Mouse (Mus musculus) natural killer cell, adult 2 months (primary cell): Measurements from ENCODE around the gene Pmm1.
"Not testable (repeated sequence)": the region's sequence is repeated elsewhere in the genome, so short reads cannot be mapped to it uniquely, and the experiment has no call there.

ENCODE experiments used
- DNase-seq, 2 experiments: peaks; one replicate each; pipeline ENCODE4 v3.0.0; 2022; ENCODE audit warnings: low spot score in 2 of 2

The Pmm1 gene

DNA sequence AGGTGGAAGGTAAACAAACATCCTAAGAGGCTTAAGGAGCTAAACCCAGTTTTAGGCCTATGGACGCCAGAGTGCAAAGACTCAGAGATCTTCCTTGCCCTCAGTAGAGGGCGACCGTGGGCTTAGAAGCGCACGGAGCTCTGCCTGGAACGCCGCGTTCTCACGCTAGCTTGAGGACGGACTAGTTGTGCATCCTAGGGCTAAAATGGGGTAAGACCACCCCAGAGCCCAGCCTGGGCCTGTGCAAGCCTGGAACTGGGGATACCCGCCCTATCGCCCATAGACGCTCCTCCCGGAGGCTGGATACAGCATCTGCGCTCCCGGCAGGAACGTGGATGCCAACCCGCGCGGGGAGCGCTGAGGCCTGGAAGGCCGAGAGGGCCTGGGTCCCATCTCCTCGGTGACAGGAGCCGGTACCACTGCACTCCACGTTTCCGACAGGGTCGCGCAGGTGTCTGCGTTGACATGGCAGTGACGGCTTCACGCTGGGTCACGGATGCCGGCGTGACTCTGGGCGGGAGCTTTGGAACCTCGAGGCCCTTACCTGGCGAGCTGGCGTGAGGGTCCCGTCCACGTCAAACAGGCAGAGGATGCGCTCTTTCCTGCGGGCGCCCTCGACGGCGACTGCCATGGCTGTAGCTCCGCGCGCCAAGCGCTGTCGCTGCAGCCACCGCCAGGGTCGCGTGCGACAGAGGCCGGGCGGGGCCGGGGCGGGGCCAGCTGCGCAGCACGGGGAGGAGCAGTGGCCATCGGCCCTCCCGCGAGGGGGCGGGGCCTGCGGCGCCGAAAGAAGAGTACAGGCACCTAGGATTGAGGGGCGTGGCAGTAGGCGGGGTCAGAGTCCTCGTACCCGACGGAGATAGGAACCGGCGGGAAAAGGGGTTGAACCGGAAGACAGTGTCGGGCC, at the start of gene Pmm1:
Gene Pmm1, minus strand, starts transcription at position 760 of the 907 bp plus-strand sequence.
- peak; percentile 97 to 99 for DNase-seq

DNA sequence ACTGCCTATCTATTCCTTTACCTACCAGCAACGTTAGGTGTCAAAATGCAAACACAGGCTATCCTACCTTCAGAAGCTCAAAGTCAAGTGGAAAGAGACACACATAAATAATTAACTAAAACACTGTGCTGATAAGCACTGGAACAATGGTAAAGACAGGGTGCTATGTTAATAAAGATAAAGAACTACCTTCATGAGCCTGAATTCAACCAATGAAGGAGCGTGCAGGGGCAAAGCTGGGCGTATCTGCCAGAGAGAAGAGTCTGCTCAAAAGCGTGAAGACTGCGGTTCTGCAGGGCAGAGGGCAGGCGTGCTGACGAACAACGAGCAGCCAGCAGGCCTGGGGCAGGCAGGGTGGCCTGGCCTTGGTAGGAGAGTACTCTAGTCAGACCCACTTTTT, 43.5 kb upstream of the Pmm1 start:
- no peak for DNase-seq

DNA sequence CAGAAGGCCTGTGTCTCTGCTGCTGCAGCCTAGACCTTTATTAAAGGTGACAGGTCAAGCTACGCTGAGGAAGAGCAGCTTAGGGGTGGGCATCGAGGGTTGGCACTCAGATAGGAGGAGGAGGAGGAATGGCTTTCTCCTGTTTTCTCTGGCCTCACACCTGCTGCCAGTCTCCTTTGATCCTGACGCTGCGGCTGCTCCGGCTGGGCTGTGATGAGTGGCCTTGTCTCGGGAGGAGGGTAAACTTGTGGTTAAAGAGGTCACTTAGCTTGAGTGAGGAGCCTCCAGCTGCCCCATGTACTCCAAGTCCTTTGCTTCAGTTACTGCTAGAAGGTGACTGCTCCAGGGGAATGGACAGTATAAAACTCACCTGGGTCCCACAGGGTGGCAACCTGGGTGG, 33.3 kb upstream of the Pmm1 start:
- DNase-seq, result no peak

DNA sequence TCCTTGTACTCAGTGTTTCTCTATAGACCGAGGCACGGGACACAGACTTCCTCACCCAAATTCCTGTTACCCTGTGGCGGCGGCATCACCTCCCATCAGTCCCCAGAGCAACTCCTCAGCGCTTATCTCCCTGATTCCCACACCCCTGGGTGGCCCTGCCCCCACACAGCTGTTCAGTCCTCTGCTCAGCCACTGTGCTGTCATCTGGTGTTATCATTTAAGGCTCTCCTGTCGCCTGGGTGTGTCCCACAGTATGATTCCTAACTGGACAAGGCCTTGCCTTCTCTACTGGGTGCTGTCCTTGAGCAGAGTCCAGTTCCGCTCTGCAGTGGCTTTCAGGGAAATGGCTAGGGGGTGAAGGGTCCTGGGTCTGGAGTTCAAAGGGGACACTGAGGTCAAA, 29.8 kb upstream of the Pmm1 start:
- no peak for DNase-seq

DNA sequence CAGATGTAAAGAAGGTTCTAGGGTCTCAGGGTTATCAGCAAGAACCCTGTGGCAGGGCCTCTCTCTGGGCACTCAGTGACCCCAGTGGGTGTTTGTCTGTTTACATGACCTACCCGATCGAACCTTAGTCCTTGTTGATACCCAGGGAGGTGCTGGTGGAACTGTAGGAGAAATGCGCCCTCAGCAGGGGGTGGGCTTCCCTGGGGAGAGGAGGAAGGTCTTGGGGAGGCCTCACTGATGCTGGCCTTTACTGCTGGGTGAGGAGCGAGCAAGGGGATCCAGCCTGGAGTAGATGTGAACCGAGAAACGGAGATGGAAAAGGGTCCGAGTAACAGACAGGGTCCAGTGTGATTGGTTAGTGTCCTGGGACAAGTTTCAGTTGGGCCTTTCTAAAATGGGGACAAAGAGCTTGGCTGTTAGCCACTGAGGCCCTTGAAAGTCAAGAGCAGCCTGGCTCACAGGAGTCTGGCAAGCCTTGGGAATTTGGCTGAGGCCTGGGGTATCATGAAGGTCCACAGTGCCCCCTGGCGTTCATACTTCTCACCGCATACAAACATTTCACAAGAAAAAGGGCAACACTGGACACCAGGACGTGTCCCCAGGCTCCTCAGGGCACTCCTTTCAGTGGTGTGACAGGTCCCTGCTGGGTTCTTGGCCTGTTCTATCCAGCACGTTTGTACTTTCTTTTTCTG, 28.8 kb upstream of the Pmm1 start:
- DNase-seq, result peak; percentile 43 to 64

DNA sequence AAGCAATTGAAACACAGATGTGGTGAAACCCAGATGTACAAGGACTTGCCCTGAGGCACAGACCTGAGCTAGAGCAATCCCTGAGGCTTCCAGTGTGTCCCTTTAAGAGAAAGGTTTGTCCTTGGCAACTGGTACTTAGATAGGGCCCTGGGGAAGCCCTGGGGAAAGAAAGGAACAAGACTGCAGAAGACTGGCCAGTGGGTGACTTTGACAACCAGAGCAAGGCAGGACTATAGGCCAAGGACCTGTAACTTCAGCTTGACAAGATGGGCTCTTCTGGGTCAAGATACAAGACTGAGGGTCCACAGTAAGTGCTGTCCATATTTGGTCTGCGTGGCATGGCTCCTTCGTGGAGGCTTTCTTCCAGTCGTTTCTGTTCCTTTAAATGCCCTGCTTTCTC, 26.9 kb upstream of the Pmm1 start, which contains the start of gene Xrcc6:
Gene Xrcc6, plus strand, starts transcription at position 190 of the 400 bp plus-strand sequence.
- no peak for DNase-seq

DNA sequence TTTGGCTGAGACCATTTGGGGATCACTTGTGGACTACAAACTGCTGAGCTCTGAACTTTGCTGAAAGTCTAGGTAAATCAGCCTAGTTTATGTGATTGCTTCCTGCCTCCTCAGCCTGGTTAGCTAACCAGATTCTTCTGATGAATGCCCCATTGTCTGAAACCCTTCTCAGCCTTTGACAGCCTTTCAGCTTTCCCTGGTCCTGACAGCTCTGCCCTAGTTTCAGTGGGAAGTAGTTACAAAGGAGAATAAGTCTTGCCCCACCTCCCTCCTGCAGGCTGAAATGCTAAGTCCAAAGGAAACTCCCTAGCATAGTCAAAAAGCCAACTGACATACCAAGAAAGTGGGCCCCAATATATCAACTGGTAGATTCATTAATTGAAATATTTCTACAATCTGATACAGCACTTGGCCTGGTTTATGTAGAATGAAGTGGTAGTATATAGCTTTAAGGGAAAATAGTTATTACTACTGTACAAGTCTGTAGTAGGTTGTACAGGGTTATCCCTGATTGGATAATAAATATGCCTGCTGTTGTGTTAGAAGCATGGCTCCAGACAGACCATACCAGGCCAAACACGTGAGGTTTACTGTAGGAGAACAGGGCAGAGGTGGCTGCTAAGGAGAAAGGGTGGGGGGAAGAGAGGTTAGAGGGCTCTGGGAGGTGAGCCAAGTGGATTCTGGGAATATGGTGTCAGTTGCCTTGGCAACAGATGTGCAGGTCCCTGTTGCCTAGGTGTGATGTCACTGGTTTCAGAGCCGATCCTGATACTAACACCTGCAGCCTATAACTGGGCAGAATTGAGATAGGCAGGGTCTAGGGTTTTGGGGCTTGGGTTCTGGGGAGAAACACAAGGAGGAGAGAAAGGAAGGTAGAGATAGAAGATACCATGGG, 24.8 kb upstream of the Pmm1 start:
- DNase-seq, result no peak

DNA sequence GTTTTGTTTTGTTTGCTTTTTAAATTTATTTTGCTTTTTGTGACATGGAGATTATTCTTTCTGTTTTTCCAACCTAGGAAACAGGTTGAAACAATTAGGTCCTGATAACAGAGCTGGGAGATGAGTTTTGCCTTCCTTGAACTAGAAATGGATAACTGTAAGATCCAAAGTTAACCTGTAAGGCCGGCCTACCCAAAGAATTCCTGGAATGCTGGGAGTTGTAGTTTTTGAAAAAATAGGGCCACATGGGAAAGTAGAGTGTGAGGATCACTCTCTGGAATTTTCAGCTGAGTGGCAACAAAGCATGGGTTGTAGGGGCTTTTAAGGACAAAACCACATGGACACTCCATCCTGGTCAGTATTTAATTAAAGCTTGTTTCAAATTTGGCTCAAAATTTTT, 21.4 kb upstream of the Pmm1 start:
- no peak for DNase-seq

DNA sequence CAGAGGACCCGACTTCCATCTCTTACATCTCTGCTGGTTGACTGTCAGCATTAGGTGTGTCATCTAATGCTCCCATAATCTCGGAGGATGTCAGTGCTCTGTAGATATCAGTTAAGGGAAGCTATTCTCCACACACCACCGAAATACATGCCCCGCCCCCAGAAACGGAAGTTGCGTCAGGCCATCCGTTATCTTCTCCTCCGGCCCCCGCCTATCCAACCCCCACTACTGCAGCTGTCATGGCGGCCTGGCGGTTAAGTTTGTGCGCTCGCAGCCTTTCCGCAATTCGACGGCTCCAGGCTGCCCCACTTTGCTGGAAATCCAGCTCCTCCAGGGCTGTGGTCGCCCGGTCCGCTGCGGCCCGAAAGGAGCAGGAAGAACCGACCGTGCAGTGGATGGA, 19.6 kb upstream of the Pmm1 start, which contains the start of gene 1700029P11Rik:
Gene 1700029P11Rik, plus strand, starts transcription at position 220 of the 400 bp plus-strand sequence.
- DNase-seq, result no peak

DNA sequence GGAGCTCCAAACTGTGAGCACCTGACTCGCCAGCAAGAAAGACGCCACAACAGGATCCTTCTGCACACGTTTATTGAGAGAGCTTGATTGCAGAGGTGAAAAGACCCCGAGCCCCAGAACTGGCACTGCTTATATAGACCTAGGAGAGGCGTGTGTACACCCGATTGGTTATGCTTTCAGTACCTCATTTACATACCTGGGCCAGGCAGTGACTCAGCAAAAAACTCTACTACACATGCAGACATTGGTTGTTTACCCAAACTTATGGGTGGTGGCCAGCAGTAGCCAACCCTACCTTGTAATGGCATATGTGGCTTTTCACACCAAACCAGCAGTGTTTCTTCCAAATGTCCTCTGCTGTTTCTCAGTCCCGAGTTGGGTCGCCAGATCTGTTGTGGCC, 14.4 kb upstream of the Pmm1 start:
- DNase-seq, result not testable (repeated sequence)

DNA sequence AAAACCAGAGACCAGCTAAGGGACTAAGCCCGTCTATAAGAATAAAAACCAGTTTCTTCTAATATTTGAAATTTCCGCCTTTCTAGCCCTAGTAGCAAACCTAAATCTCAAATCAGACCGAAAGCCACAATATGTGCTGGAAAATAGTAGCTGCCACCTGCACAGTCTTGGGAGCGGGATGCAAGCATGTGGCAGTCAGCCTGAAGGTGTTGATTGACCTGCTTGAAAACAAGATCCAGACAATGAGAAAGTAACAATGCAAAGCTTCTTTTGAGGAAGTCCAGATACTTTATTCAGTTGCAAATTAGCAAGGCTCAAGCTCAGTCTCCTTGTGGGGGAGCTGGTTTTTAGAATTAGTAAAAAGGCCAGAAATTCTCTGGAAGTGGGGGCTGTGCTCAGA, 9.8 kb upstream of the Pmm1 start:
- not testable (repeated sequence) for DNase-seq

DNA sequence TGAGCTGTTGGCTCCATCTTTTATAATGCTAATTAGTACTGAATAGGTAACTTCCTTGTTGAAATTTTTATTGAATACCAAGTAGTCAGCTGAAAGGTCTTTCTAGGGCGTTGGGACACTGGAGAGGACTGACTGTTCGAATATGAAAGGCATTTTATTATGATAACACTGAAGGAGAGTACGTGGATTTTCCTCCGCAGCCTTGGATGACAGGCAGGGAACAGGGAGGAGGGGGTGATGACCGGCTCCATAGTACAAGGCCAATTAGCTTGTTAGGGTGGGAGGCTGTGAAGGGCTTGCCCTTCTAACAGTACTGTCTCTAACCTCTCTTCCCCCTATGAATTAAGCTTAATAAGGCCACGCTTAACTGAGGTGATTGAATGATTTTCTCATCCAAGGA, 8.9 kb upstream of the Pmm1 start:
- not testable (repeated sequence) for DNase-seq

DNA sequence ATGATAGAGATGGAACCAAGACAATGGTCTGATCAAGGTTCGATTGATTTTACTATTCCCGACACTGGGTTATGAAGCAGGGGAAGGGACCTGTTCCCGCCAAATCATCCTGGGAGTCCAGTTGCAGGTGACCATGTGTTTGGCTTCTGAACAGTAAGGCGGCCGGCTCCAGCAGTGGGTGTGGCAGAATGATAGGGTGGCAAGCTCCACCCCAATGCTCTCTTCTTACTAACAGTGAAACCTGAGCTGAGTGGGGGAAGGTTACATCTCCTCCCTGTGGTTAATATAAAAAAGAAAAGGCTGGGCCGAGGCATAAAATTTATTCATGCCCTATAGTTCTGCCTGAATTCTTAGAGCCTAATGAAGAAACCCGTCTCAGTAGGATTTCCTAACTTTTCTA, 8.4 kb upstream of the Pmm1 start:
- no peak for DNase-seq

DNA sequence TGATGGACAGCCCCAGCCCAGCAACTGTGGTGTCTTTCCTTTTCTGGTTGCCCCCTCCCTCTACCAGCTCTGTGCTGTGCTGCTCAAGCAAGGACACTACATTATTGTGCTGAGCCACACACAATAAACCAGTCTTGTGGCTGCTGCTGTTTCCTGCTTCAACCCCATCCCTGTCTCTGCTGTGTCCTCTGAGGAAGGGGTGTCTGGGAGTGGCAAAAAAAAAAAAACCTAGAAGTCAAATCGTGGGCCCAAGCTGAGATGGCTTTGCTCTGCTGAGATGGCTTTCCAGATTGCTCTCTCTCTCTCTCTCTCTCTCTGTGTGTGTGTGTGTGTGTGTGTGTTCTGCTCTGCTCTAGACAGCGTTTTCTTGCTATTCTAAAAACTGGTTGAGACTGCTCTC, 7.7 kb upstream of the Pmm1 start:
- DNase-seq, result no peak

DNA sequence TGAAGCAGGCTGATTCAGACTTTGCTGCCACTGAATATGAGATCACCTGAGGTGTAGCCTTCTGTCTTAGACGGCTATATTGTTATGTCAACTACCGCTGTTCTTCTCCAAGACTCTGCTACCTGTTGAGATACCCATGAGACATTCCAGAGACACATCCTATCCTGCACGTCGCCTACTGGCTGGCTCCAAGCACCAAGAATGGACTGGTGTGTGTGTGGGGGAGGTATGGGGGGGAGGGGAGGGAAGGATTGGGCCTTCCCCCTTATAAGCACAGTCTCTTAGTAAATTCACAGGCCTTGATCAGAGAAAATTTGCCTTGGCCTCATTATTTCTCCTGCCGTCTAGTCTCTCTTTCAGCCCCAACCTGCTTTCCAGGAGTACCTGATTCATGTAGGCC, 7.1 kb upstream of the Pmm1 start:
- DNase-seq, result no peak

DNA sequence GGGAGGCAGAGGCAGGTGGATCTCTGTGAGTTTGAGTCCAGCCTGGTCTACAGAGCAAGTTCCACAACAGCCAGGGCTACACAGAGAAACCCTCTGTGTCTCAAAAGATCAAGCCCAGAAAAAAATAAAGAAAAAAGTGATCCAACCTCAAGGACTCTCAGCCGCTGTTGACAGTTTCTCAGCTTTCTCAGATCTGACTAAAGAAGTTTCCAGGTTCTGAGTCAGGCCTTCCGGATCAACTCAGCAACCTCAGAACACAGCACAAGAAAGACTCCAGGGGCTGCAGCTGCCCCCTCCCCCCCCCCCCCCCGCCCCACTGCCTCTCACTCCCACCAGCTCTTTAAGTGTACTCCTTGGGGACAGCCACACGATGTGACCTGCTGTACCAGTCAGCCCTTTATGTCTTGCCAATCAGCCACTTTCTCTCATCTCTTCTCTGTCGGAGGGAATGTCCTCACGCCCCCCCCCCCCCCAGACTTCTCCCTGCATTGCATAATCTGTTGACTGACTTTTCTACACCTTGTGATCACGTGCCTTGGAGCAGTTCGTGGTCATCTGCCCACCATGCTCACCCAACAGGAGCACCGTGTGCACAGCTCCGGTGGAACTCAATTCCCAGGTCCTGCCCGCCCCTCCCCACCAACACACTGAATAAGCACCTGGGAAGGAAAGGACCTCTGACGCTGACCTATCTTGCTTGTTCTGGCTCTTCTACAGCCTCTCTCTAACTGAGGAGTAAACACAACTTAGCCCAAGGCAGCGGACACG, 5.5 kb upstream of the Pmm1 start:
- DNase-seq, result no peak

DNA sequence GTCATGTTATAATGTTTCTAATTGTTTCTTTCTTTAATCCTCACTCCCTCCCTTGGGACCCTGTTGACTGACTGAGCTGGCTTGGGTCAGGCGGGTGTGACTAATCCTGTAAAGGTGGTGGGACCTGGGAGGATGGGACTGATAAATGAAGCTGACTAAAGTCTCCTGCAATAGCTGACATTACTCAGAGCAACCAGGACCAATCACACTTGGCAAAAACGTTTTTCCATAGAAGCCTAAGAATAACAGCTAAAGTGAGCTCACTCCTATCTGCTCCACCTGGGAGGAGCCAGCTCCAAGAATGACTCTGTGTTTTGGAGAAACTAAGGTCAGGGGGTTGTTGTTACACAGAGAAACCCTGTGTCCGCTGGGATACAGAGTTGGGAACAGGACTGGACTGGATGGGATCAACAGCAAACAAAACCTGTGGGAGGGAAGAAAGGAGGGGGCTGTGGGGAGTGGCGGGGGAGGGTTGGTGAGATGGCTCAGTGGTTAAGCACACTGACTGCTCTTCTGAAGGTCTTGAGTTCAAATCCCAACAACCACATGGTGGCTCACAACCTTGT, 4.3 kb upstream of the Pmm1 start:
- DNase-seq, result no peak

DNA sequence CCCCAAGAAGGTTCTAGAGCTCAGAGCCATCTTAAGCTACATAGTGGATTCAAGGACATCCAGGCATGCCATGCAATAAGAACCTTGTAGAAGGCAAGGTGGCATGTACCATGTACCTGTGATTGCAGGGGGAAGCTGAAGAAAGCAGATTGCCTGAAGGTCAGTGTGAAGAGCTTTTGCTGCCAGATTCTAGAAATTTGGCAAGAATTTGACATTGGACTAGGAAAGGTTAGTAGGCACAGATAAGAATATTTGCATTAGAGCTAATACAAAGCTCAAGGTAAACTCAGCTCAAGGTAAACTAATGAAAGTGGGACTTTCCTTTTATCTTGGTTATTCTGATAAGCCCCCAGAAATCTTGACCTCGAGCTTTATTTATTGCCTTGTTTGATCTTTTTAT, 3.5 kb upstream of the Pmm1 start:
- DNase-seq, result no peak

DNA sequence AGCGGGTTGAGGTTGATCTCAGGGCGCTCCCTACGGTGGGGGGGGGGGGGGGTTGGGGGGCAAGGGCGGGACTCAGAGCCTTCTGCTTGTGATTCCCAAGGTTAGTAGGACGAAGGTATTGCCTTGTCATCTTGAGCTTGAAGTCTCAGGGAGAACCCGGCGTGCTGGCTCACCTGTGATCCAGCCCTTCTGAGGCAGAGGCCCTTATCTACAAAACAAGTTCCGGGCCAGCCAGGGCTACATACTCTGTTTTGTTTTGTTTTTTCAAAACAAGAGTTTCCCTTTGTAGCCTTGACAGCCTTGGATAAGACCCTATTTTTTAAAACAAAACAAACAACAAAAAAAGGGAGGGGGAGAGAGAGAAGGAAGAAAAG, 335 bp upstream of the Pmm1 start:
- no peak for DNase-seq

DNA sequence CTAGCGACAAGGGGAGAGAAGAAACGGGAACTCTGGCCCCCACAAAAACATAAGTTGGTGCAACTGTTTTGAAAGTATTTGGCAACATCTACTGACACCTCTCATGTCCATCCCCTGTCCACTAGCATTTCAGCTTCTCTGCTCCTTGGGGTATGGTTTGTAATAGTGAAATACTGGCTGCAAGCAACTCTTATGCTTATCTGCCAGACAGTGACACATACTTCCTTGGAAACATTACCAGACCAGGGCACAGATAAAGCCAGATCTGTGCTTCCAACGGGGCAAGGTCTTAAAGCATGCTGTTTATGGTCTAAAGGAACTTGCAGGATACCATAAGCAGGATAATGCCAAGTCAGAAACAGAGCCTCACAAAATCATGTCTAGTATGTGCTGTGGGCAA, 1.8 kb downstream of the Pmm1 start:
- DNase-seq, result no peak

DNA sequence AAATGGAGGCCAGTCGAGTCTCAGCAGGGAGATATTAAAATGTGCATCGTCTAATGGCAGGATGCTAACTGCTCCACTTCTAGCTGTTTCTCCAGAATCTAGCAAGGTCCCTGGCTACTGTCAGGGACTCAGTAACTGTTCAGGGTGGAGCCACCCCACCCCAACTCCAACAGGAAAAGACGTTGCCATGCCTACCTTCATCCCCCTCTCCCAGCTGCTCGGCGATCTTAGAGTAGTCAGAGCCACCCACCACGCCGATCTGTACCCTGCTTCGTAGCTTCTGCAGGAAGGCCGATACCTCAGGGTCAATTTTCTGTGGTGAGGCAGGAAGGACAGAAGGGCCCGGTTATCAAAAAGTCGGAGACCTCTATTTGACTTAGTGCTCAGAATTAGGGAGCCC, 3.1 kb downstream of the Pmm1 start:
- DNase-seq, result no peak
